19 mouse cellular contexts compared by ENCODE assay signal in the genomic region with DNA sequence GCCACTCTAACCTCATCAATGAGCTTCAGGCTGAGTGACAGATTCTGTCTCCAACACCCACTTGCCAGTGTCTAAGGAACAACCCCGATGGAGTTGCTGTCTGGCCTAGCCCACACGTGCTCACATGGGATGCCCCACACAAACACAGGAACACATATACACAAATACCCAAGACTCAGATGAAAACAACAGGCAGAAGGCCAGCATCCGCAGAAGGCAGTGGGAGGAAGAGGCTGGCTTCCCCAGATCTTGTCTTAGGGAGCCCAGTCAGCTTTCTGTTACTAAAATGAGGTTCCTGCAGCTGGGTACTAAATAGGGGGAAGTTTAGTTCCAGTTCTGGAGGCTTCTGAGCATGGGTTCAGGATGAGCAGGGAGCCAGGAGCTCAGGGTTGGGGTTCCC.
A peak's percentile ranks its signal among the peaks of the same experiment; 100 is the strongest.
DNase-seq lines count a peak whose midpoint lies in the region; ATAC-seq and TF ChIP-seq lines count a peak whose summit lies in the region.
"Had no signal": no experiment of that assay in that cellular context is flagged by ENCODE, and none has a peak within 500 bp of the region (broad histone marks: within the 10 kb centered on the region; RNA-seq: fewer than 3 reads in every experiment).

No protein-coding gene starts in this region.

- no peaks in the 10 kb centered on the region for H3K9me3 ChIP-seq in lung, embryonic 16.5 days (ENCODE audit: control insufficient read depth, low read length)
- no peaks in the 10 kb centered on the region for H3K9me3 ChIP-seq in midbrain, embryonic 16.5 days (replicated peaks; ENCODE audit: control insufficient read depth, low read length, poor library complexity, severe bottlenecking)
- H3K9me3 ChIP-seq: embryonic facial prominence, embryonic 13.5 days; forebrain, embryonic 10.5 days; heart, embryonic 13.5 days; hindbrain, embryonic 10.5 days; limb, embryonic 15.5 days had no signal

- no peaks in the 10 kb centered on the region for H3K27me3 ChIP-seq in lung, embryonic 16.5 days (ENCODE audit: control insufficient read depth, insufficient read depth, low read depth, low read length)
- H3K27me3 ChIP-seq in midbrain, embryonic 16.5 days (ENCODE audit: control insufficient read depth, insufficient read depth, low read depth, low read length) = no peaks in the 10 kb centered on the region
- H3K27me3 ChIP-seq: heart, embryonic 13.5 days; limb, embryonic 15.5 days had no signal

- WGBS in lung, embryonic 16.5 days = 72% methylated on average over 3 of the region's 3 CpGs
- 90% methylated on average over 3 of the region's 3 CpGs for WGBS in midbrain, embryonic 16.5 days

- H3K9ac ChIP-seq in lung, embryonic 16.5 days (ENCODE audit: low read length) = no peak overlapping the region
- no peak overlapping the region for H3K9ac ChIP-seq in midbrain, embryonic 16.5 days (ENCODE audit: low read depth, low read length)
- H3K9ac ChIP-seq: embryonic facial prominence, embryonic 13.5 days; heart, embryonic 13.5 days; limb, embryonic 15.5 days; lung, embryonic 14.5 days had no signal

- H3K36me3 ChIP-seq in lung, embryonic 16.5 days (ENCODE audit: control insufficient read depth, insufficient read depth, low read length) = no peaks in the 10 kb centered on the region
- no peaks in the 10 kb centered on the region for H3K36me3 ChIP-seq in midbrain, embryonic 16.5 days (ENCODE audit: control insufficient read depth, insufficient read depth, low read length)
- H3K36me3 ChIP-seq: embryonic facial prominence, embryonic 13.5 days; forebrain, embryonic 10.5 days; G1E; hindbrain, embryonic 10.5 days; limb, embryonic 15.5 days had no signal

- 0 out of 2 replicates have a peak overlapping the region, but pooled peaks have one; percentile 8 for H3K27ac ChIP-seq in lung, embryonic 16.5 days (ENCODE audit: low read length)
- no peak overlapping the region for H3K27ac ChIP-seq in left cerebral cortex, adult 2 months
- H3K27ac ChIP-seq in midbrain, embryonic 16.5 days (ENCODE audit: low read length) = no peak overlapping the region
- H3K27ac ChIP-seq: embryonic facial prominence, embryonic 13.5 days; forebrain, embryonic 10.5 days; heart, embryonic 13.5 days; hindbrain, embryonic 10.5 days; limb, embryonic 15.5 days had no signal

- H3K4me2 ChIP-seq in lung, embryonic 16.5 days (ENCODE audit: low read depth, low read length) = no peak overlapping the region
- no peak overlapping the region for H3K4me2 ChIP-seq in midbrain, embryonic 16.5 days (ENCODE audit: low read length)
- H3K4me2 ChIP-seq: embryonic facial prominence, embryonic 13.5 days; heart, embryonic 13.5 days; limb, embryonic 15.5 days; lung, embryonic 14.5 days had no signal

- no peak overlapping the region for H3K4me3 ChIP-seq in lung, embryonic 16.5 days (ENCODE audit: low read length)
- no peak overlapping the region for H3K4me3 ChIP-seq in left cerebral cortex, adult 2 months
- H3K4me3 ChIP-seq in midbrain, embryonic 16.5 days (ENCODE audit: low read depth, low read length) = no peak overlapping the region
- H3K4me3 ChIP-seq: embryonic facial prominence, embryonic 13.5 days; forebrain, embryonic 10.5 days; heart, embryonic 13.5 days; hindbrain, embryonic 10.5 days; limb, embryonic 15.5 days had no signal

- H3K4me1 ChIP-seq in lung, embryonic 16.5 days (replicated peaks; ENCODE audit: control insufficient read depth, insufficient read depth, low read length) = peaks cover 25% of the 10 kb centered on the region
- peaks cover 45% of the 10 kb centered on the region for H3K4me1 ChIP-seq in midbrain, embryonic 16.5 days (ENCODE audit: control insufficient read depth, insufficient read depth, low read length)

- intact Hi-C loops in left cerebral cortex, adult 2 months (cut with DNase I) = loop anchor here (2.0 to 5.0 kb wide), 2 partner anchors 54 to 66 kb away; partner anchors contain the start of gene Sipa1l2

- no peak for TF ChIP-seq CTCF in left cerebral cortex, adult 2 months (IDR thresholded peaks at IDR 0.05)

- no peak for ATAC-seq in lung, embryonic 16.5 days (ENCODE audit: low read depth)
- ATAC-seq in midbrain, embryonic 16.5 days = no peak

- DNase-seq in lung, postnatal 14 days = no peak
- DNase-seq in frontal cortex, postnatal 36 days (ENCODE audit: low spot score in 2 of 2) = peak; percentile 50 to 78
- DNase-seq in left cerebral cortex, adult 2 months (ENCODE audit: extremely low spot score in 1 of 2, low spot score in 2 of 2) = peak; percentile 37 to 58
- DNase-seq in telencephalon, adult 2 months (ENCODE audit: low read depth, low spot score) = peak; percentile 65
- no peak for DNase-seq in embryo, embryonic 9.5 days (ENCODE audit: extremely low spot score)
- DNase-seq: adrenal gland, postnatal 10 days; cerebellum, postnatal 36 days; gastrocnemius, postnatal 36 days; kidney, postnatal 25 days; lung, embryonic 14.5 days; thymus, postnatal 36 days had no signal

Comparison
In these comparisons a context has a peak if more than half of its experiments do, and no peak if none do; other contexts are left out.
1. DNase-seq: peak in frontal cortex, postnatal 36 days (2 of 2), left cerebral cortex, adult 2 months (2 of 2) and telencephalon, adult 2 months (single experiment); none in lung, postnatal 14 days (single experiment) and embryo, embryonic 9.5 days (single experiment).